Mouse (Mus musculus) adrenal gland, postnatal 10 days (tissue): ENCODE measurements around the gene Mdga2. TPM values are rescaled to one million over a fixed set of nuclear protein-coding genes. Genes with fewer than 3 reads are reported as not detected.
A peak's percentile ranks its signal among the peaks of the same experiment; 100 is the strongest.

Source experiments
- DNase-seq: peaks from one replicate; pipeline ENCODE4 v3.0.0; 2021; ENCODE audit warnings: mixed read lengths
- total RNA-seq, 2 experiments: library from RNA; stranded (reverse); gene quantifications; 2 replicates each; pipeline ENCODE4 v1.2.3; 2021

The Mdga2 gene
- total RNA-seq, 2 experiments from 2014 or later, result 1.3 to 2.5 TPM

- DNase-seq, result no peak
Observed at GRCm38 (mm10) chr12:66702781-66703180, 519.6 kb downstream of the Mdga2 start.

DNA sequence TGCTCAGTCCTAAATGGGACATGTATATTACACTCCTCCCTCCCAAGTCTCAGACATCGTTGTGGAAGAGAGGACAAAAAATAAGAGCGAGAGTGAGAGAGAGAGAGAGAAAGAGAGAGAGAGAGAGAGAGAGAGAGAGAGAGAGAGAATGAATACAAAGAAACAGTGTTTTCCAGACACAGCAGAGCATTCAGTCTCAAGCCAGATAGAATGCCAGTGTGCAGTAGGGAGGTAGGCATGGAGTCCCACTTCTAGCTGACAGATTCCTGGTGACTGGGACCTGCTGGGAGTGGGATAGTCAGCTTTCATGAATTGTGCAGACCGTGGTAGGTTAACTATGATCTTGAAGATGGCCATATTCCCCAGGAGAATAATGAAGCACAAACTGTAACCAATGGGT, 542.8 kb downstream of the Mdga2 start:
- DNase-seq, result no peak

DNA sequence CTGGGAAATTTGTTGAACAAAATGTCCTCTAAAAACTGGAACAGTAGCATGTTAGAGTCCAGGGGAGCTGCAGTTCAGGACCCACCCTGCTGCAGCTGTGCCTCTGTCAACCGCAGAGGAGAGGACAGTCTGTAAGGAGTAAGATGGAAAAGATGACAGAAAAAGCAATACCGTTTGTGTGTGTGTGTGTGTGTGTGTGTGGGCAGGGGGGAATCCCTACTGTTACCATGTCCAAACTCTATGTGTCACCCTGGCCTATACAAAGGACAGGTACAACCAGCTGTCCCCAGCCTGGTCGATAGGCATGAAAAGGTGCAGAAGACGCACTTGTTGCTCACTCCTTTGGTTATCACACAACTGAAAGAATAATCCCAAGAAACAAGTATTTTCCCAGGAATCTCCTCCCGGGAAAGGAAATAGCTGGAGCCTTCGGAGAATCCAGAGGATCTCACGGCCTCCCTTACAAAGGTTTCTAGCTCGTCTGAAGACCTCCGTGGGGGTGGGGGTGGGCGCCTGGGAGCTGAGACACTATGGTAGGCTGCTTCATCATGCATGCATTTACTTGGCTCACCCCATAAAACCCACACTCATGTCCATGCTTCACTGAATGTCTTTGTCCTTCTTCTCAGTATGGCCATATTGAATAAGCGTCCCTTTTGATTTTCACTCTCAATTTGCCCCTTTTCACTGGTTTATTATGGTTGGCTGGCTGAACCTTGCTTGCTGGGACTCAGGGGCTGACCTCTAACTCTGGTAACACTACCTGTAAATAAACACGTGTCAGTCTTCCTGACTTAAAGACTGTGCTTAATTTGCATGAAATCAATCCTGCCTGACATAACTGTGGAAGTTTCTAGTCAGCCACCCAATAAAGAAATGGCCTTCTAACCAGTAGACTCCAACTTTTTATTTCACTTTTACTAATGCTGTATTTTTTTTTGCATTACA, 573.5 kb downstream of the Mdga2 start:
- DNase-seq, result no peak

DNA sequence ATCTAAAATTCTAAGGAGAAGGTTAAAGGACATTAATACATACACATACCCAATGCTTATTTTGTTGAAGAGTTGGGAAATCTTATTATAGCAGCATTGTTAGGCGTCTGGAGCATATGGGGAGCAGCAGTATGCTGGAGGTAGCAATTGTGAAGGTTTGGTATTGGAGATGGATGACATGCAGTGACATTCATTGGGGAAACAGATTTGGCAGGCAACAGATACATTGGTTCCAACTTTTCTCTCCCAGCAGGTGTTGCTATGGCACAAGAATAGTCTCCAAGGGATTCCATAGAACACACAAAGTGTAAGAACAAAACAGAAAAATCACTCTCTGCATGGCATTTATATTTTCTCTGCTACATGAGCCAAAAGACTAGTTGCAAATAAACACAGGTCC, 581.9 kb downstream of the Mdga2 start:
- peak; percentile 7 for DNase-seq

DNA sequence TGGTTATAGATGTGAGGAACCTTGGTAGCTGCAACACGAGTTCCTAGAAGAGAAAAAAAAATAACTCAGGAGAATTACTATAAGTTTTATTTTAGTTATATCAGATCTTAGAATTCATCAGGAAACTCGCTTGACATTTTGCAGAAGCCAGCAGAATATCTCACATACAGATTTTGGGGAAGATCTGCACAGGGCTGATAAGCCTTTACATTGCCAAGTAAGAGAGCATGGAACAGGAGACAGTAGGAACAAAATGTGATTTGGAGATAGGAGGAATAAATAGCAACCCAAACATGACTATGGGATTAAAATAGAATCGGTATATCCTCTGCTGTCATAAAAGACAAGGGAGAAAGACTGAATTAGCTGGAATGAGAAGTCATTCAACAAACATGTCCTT, 602.4 kb downstream of the Mdga2 start:
- DNase-seq, result no peak

GRCm38 (mm10) chr12:66591617-66592230, 630.6 kb downstream of the Mdga2 start:
- no peak for DNase-seq

GRCm38 (mm10) chr12:66565396-66565795, 657.0 kb downstream of the Mdga2 start:
- DNase-seq, result peak; percentile 23

GRCm38 (mm10) chr12:66556846-66557245, 665.5 kb downstream of the Mdga2 start:
- DNase-seq, result no peak

DNA sequence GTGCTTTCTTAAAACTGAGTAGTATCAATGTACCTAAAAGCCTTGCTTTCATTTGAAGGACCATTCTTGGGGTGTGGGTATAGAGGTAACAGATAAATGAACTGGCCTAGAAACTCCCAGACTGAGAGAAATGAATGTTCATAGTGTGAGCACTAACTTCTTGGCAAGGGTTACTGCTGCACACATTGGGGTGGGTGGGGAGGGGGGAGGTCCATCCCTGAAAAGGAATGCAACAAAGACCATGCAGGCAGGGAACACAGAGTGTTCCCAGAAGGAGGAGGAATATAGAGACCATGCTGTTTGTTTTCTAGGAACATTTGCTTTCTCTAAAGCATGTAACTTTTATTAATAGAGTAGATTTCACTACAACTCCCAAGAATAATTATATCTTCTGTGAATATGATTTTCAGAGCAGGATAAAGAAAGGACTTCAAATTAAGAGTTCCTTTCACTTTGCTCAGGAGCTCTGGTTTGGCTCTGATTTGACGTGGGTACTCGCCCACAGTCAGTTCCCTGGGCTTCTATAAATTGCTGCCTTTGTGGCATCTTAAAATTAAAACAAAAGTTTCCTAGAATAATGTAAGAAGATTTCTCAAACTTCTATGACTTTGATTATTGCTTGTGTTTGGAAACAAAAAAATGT, 666.0 kb downstream of the Mdga2 start:
- no peak for DNase-seq

DNA sequence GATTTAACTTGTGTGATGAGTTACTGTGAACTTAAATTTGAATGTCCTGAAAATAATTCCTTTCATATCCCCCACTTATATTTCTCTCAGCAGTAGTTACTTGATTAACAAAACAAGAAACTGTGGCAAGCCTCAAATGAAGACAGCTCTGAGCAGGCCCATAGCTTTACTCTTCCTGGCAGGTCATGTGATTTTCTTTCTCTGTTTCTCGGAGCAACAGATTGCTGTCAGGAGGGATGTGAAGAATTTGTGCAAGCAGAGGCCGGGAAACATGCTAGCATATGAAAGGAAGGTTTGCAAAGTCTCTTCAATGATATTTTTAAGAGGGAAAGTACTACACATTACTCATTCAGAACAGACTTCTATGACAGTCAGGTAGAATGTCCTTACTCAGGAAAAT, 697.4 kb downstream of the Mdga2 start:
- DNase-seq, result no peak

DNA sequence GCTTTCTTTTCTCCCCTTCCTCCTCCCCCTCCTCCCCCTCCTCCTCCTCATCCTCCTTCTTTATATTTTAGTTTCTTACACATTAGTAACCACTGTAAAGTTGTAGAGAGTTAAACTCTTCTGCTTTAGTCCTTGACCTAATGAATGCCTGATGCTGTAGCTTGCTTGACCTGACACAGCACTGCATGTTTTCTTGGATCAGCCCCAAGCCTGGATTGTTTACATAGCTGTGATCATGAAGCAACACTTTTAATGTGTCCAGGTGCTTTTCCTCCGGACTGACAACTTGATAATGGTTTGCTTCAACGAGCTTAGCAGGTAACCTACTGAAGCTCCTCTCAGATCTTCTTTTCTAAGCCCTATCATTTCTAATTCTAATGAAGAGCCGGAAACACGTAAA, 723.1 kb downstream of the Mdga2 start:
- DNase-seq, result no peak

- no peak for DNase-seq
Observed at GRCm38 (mm10) chr12:66470868-66471267, 751.5 kb downstream of the Mdga2 start.

DNA sequence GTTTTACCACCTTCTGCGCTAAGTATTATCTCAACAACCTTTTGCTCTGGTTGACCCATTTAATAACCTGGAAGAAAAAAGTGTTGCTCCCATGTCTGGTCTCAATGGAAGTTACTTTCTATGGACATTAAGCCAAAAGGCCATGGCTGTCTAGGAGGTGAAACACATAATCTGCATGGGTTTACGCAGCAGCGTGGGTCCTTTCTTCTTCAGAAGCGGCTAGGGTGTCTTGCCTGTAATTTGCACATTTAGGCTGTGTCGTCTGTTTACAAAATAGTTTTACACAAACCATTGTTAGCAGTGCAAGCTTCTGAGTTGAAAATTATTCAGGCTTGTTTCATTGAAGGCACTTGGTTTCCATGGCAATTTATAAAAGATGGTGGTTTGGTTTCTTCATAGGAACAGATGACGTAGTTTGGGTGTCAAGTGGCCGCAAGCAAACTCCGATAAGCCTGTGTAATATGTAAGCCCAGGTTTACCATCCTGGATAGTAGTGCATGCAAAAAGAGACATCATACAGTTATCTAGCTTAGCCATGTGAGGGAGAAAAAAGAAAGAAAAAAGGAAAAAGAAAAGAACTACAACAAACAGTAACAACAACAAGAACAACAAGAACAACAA, 752.0 kb downstream of the Mdga2 start:
- DNase-seq, result no peak

DNA sequence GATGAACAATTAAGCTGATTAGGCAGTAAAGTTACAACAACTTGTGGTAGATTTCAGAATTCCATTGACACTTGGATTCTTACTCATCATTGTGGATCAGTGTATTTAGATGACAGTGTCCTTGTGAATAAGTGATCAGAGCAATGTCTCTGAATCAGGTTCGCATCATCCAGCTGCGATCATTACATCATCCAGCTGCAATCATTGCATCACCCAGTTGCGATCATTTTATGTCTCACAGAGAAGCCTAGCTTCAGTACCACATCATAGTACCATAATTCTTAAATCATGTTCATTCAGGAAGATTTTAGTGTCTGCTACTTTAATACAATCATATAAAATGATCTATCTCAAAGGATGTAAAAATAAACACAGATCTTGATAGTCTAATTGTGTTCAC, 756.8 kb downstream of the Mdga2 start:
- DNase-seq, result no peak

GRCm38 (mm10) chr12:66443340-66443739, 779.0 kb downstream of the Mdga2 start:
- DNase-seq, result no peak
